Mouse (Mus musculus) CH12.LX (cell line): ENCODE measurements around the gene Fam210b.

Source experiments
- BHLHE40 ChIP-seq: IDR thresholded peaks from 2 replicates; pipeline ENCODE4 v1.6.1; 2011; ENCODE audit warnings: mild to moderate bottlenecking, low read depth, low read length, improper control_type of control experiment
- CHD2 ChIP-seq: IDR thresholded peaks from 2 replicates; pipeline ENCODE4 v1.6.1; 2011; ENCODE audit warnings: low read length, improper control_type of control experiment
- CTCF ChIP-seq, 2 experiments: IDR thresholded peaks in 1 of 2; conservative IDR thresholded peaks in 1 of 2; 2 replicates each; pipeline ENCODE4 v1.5.1; 2011 to 2012; ENCODE audit warnings: low read depth in 2 of 2, low read length in 2 of 2, improper control_type of control experiment in 1 of 2, inconsistent platforms in 1 of 2, mild to moderate bottlenecking in 1 of 2, moderate library complexity in 1 of 2
- EP300 ChIP-seq: IDR thresholded peaks from 2 replicates; pipeline ENCODE4 v1.6.1; 2011; ENCODE audit warnings: low read length, improper control_type of control experiment
- ETS1 ChIP-seq: conservative IDR thresholded peaks from 2 replicates; pipeline ENCODE4 v1.6.1; 2012; ENCODE audit warnings: low read depth, mild to moderate bottlenecking, inconsistent platforms, low read length, improper control_type of control experiment, moderate library complexity
- HCFC1 ChIP-seq: IDR thresholded peaks from 2 replicates; pipeline ENCODE4 v1.6.1; 2012; ENCODE audit warnings: low read depth, mild to moderate bottlenecking, inconsistent platforms, low read length, improper control_type of control experiment
- IRF4 ChIP-seq: IDR thresholded peaks from 2 replicates; pipeline ENCODE4 v1.6.1; 2014; ENCODE audit warnings: low read depth, mild to moderate bottlenecking, inconsistent platforms, low read length, improper control_type of control experiment
- MAZ ChIP-seq: IDR thresholded peaks from 2 replicates; pipeline ENCODE4 v1.6.1; 2012; ENCODE audit warnings: low read depth, mild to moderate bottlenecking, inconsistent platforms, low read length, improper control_type of control experiment, moderate library complexity
- POLR2A ChIP-seq: IDR thresholded peaks from 2 replicates; pipeline ENCODE4 v1.6.1; 2011; ENCODE audit warnings: low read depth, mild to moderate bottlenecking, improper control_type of control experiment, low read length
- RAD21 ChIP-seq: IDR thresholded peaks from 2 replicates; pipeline ENCODE4 v1.6.1; 2011; ENCODE audit warnings: low read depth, mild to moderate bottlenecking, low read length, improper control_type of control experiment, moderate library complexity
- TCF12 ChIP-seq: IDR thresholded peaks from 2 replicates; pipeline ENCODE4 v1.6.1; 2014; ENCODE audit warnings: low read depth, mild to moderate bottlenecking, inconsistent platforms, low read length, improper control_type of control experiment
- USF1 ChIP-seq: IDR thresholded peaks from 2 replicates; pipeline ENCODE4 v1.6.1; 2014; ENCODE audit warnings: low read depth, mild to moderate bottlenecking, inconsistent platforms, low read length, improper control_type of control experiment
- ZC3H11A ChIP-seq: IDR thresholded peaks from 2 replicates; pipeline ENCODE4 v1.6.1; 2012; ENCODE audit warnings: low read depth, mild to moderate bottlenecking, inconsistent platforms, low read length, improper control_type of control experiment

GRCm38 (mm10) chr2:172346034-172346929, 917 bp downstream of the Fam210b start:
- TF ChIP-seq ZC3H11A (no peak), CTCF (conservative IDR thresholded peaks at IDR 0.05 in 1 of 2, IDR thresholded peaks at IDR 0.05 in 1 of 2; ENCODE audit: low read depth in 2 of 2, low read length in 2 of 2) (no peak), TCF12 (no peak), HCFC1 (no peak), IRF4 (no peak), EP300 (no peak), RAD21 (no peak), POLR2A (no peak), ETS1 (no peak), USF1 (no peak), MAZ (no peak), CHD2 (no peak), BHLHE40 (no peak)
